In genomic region chr11:60188275-60188853, GRCm38 (mm10) we compare ENCODE assay signal across 23 mouse cellular contexts. TPM values are rescaled to one million over a fixed set of nuclear protein-coding genes. Genes with fewer than 3 reads are reported as not detected.
DNase-seq lines count a peak whose midpoint lies in the region; ATAC-seq and TF ChIP-seq lines count a peak whose summit lies in the region.
"Had no signal": no experiment of that assay in that cellular context is flagged by ENCODE, and none has a peak within 500 bp of the region (broad histone marks: within the 10 kb centered on the region; RNA-seq: fewer than 3 reads in every experiment).

No protein-coding gene starts in this region.

- no peak overlapping the region for H3K4me3 ChIP-seq in heart, embryonic 10.5 days
- H3K4me3 ChIP-seq in lung, embryonic 14.5 days (ENCODE audit: low read depth, low read length) = no peak overlapping the region
- H3K4me3 ChIP-seq: heart, embryonic 13.5 days; limb, embryonic 15.5 days; lung, embryonic 15.5 days; midbrain, embryonic 15.5 days; myocyte; neural tube, embryonic 13.5 days had no signal

- H3K9ac ChIP-seq in lung, embryonic 14.5 days = 0 out of 2 replicates have a peak overlapping the region, but pooled peaks have one; percentile 11
- H3K9ac ChIP-seq: limb, embryonic 15.5 days; liver, embryonic 14.5 days; lung, embryonic 15.5 days; midbrain, embryonic 15.5 days; neural tube, embryonic 13.5 days had no signal

- DNase-seq in cerebellum, adult 11-12 months = peak; percentile 42
- DNase-seq in cerebellum, postnatal 36 days = no peak
- DNase-seq in heart, embryonic 10.5 days (ENCODE audit: low spot score) = no peak
- no peak for DNase-seq in heart, postnatal 14 days
- DNase-seq in lung, embryonic 14.5 days = no peak
- no peak for DNase-seq in lung, postnatal 25 days (ENCODE audit: low spot score)
- DNase-seq in thymus, postnatal 25 days = peak; percentile 42
- DNase-seq in right cerebral cortex, postnatal 14 days = no peak
- DNase-seq: adrenal gland, postnatal 10 days; gastrocnemius, postnatal 25 days; heart, adult 18-20 months; kidney, adult 18-20 months; kidney, postnatal 4 days; left cerebral cortex, postnatal 4 days; retina, postnatal 1 day had no signal

- 91% methylated on average over 25 of the region's 25 CpGs for WGBS in heart, embryonic 10.5 days
- WGBS in lung, embryonic 14.5 days = 88% methylated on average over 25 of the region's 25 CpGs

- H3K4me1 ChIP-seq in heart, embryonic 10.5 days = peaks cover 65% of the 10 kb centered on the region
- H3K4me1 ChIP-seq in lung, embryonic 14.5 days (ENCODE audit: insufficient read depth) = 0 out of 2 replicates have a peak, but pooled peaks cover 7% of the 10 kb centered on the region

- no peak for ATAC-seq in lung, embryonic 14.5 days (ENCODE audit: insufficient read depth)
- ATAC-seq: forebrain, embryonic 16.5 days; midbrain, embryonic 15.5 days had no signal

- intact Hi-C loops in heart, postnatal 14 days (cut with DNase I) = no loop called here

- TF ChIP-seq CTCF in lung, embryonic 14.5 days (IDR thresholded peaks at IDR 0.05; ENCODE audit: low read depth) = no peak

- H3K36me3 ChIP-seq in heart, embryonic 10.5 days = peaks cover 86% of the 10 kb centered on the region
- peaks cover 88% of the 10 kb centered on the region for H3K36me3 ChIP-seq in lung, embryonic 14.5 days (ENCODE audit: insufficient read depth)

- no peaks in the 10 kb centered on the region for H3K9me3 ChIP-seq in heart, embryonic 10.5 days
- no peaks in the 10 kb centered on the region for H3K9me3 ChIP-seq in lung, embryonic 14.5 days (ENCODE audit: low read depth, low read length)
- H3K9me3 ChIP-seq: heart, embryonic 13.5 days; limb, embryonic 15.5 days; lung, embryonic 15.5 days; midbrain, embryonic 15.5 days; neural tube, embryonic 13.5 days had no signal

- H3K27me3 ChIP-seq in heart, embryonic 10.5 days (ENCODE audit: insufficient read depth, poor library complexity, severe bottlenecking) = no peaks in the 10 kb centered on the region
- H3K27me3 ChIP-seq in lung, embryonic 14.5 days (ENCODE audit: insufficient read depth, low read length) = no peaks in the 10 kb centered on the region
- H3K27me3 ChIP-seq: heart, embryonic 13.5 days; limb, embryonic 15.5 days; lung, embryonic 15.5 days; midbrain, embryonic 15.5 days; neural tube, embryonic 13.5 days had no signal

- H3K4me2 ChIP-seq in lung, embryonic 14.5 days = no peak overlapping the region
- H3K4me2 ChIP-seq: heart, embryonic 13.5 days; limb, embryonic 15.5 days; lung, embryonic 15.5 days; midbrain, embryonic 15.5 days; neural tube, embryonic 13.5 days had no signal

- 0 out of 2 replicates have a peak overlapping the region, but pooled peaks have one; percentile 24 for H3K27ac ChIP-seq in heart, embryonic 10.5 days
- H3K27ac ChIP-seq in lung, embryonic 14.5 days (ENCODE audit: low read depth) = no peak overlapping the region
- H3K27ac ChIP-seq: limb, embryonic 15.5 days; liver, embryonic 14.5 days; lung, embryonic 15.5 days; midbrain, embryonic 15.5 days had no signal

RNA-seq across cellular contexts. Expression of gene Srebf1, which starts 34.0 kb away (rescaled TPM):
- 38.2 and 40.3 TPM in 2 replicates for polyA plus RNA-seq in heart, embryonic 10.5 days (2016; fragmentation: Nextera tagmentation; extraction: Ambion mirVana)
- 10 to 100 TPM; 29.0 to 32.0 TPM for total RNA-seq in heart, postnatal 14 days (2021)
- polyA plus RNA-seq in lung, embryonic 14.5 days (2014; fragmentation: Nextera tagmentation; extraction: Ambion mirVana) = 73.9 and 77.2 TPM in 2 replicates

Comparison
In these comparisons a context has a peak if more than half of its experiments do, and no peak if none do; other contexts are left out.
1. DNase-seq: peak in cerebellum, adult 11-12 months (single experiment) and thymus, postnatal 25 days (single experiment); none in cerebellum, postnatal 36 days (0 of 2), heart, embryonic 10.5 days (single experiment), heart, postnatal 14 days (0 of 2), lung, embryonic 14.5 days (single experiment), lung, postnatal 25 days (single experiment) and right cerebral cortex, postnatal 14 days (single experiment).